Mouse (Mus musculus) thymus, postnatal 25 days (tissue): ENCODE data around the gene Gnl1.
"Not testable (repeated sequence)": the region's sequence is repeated elsewhere in the genome, so short reads cannot be mapped to it uniquely, and the experiment has no call there.

ENCODE experiments used
- DNase-seq: peaks from one replicate; pipeline ENCODE4 v3.0.0; 2022

Gene Gnl1

DNA sequence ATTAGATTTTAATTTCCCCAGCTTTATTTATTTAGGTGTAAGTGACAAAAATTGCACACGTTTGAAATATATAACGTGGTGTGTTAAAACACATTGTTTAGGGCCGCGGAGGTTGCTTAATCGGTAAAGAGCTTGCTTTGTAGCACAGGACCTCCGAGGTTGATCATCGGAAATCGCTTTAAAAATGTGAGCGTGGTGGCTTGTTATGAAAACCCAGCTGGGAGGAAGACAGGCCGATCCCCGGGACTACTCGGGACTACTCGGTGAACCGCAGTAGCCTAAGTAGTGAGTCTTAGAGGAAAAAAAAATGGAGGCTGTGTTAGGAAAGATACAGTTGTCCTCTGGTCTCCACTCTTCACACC, 15.2 kb downstream of the Gnl1 start:
- no peak for DNase-seq

DNA sequence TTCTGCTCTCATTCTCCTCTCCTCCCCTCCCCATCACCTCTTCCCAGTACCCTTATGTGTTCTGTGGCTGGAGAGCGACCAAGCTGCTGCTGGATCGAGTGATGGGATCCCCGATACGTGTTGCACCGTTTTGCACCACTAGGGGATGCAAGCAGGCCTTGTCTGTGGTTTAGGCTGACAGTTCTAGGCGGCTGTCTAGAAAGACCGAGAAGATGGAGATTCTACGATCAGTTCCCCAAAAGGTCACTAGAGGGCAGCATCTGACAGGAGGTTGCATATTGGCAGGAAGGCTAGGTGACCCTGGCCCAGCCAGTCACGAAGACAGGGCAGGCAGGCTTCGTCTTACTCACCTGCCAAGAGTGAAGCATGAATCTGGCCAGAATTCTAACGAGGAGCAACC, 17.3 kb downstream of the Gnl1 start:
- peak; percentile 99 for DNase-seq

DNA sequence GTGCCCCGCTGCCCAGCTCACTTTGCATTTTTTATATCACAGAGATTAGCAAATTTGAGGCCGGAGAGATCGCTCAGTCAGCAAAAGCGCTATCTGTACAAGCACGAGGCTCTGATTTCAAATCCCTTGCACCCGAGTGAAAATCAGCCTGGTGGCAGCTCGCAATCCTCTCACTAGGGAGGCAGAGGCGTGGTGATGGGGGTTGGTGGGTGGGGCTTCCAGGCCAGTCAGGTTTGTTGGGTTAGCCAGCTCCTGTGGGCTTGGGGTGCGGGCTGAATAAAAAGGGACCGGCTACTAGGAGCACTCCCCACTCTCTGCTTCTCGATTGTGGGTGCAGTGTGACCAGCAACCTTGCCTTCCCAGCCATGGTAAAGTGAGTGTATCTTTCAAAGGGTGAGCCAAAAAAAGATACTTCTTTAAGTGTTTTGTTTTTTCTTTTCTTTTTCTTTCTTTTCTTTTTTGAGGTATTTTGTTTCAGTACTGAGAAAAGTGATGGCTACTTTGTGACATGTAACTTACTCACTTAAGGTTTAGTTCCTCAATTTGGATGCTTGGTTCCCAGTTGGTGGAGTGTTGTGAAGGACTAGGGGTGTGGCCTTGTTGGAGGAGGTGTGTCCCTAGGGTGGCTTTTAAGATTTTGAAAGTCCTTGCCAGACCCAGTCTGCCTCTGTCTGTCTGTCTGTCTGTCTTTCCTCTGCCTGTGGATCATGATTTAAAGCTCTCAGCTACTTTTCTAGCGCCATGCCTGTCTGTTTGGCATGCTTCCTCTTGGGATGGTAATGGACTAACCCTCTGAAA, 18.3 kb downstream of the Gnl1 start:
- peak; percentile 60 for DNase-seq

GRCm38 (mm10) chr17:35998545-35999305, 19.1 kb downstream of the Gnl1 start:
- DNase-seq, result peak; percentile 41

DNA sequence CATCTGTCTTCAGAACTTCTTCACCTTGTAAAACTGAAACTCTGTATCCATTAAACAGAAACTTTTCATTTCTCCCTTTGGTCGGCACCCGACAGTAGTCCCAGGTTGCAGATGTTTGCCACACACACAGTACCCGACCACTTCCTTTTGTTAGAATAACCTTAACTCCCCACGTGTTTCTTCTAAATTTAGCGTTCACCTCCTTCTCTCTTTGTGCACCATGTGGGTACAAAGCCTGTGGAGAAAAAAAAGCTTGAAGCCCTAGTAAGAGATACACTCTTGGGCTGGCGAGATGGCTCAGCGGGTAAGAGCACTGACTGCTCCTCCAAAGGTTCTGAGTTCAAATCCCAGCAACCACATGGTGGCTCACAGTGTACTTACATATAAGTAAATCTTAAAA, 19.7 kb downstream of the Gnl1 start:
- peak; percentile 91 for DNase-seq

GRCm38 (mm10) chr17:36000349-36000748, 20.7 kb downstream of the Gnl1 start:
- no peak for DNase-seq

- peak; percentile 48 for DNase-seq
Measured at GRCm38 (mm10) chr17:36001121-36001897, 21.7 kb downstream of the Gnl1 start.

DNA sequence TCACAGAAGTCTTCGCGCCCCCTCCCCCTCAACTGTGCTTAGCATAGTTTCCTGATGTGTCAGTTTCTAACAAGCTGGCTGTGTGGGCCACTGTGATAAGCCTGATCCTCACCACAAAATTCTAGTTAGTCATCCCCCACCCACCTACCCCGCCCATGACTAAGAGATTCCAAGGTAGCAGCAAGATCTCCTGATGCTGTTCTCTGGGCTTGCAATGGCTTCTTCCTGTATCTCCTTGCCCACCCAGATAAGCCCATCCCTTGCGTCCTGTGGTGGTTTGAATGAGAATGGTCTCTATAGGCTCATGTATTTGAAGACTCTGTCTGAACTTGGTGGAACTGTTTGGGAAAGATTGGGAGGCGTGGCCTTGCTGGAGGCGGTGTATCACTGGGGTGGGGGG, 22.3 kb downstream of the Gnl1 start:
- no peak for DNase-seq

- DNase-seq, result no peak
Measured at GRCm38 (mm10) chr17:36003331-36003730, 23.7 kb downstream of the Gnl1 start.

GRCm38 (mm10) chr17:36004409-36004808, 24.8 kb downstream of the Gnl1 start:
- not testable (repeated sequence) for DNase-seq

DNA sequence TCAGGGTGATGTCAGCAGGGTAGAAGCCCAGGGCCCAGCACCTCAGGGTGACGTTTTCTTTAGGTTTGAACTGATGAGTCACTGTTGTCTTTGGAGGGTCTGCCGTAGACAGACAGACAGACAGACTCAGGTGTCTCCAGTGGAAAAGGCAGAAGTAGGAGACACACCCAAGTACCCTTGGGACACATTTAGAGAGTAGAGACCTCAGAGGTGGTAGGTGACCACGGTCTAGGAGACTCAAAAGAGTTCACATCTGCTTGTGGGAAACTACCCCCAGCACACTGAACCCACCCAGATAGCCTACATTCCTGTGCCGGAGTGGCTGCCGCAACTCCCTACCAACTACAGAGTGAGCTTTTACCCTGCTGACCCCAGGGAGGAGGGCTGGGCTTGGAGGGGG, 35.3 kb downstream of the Gnl1 start:
- DNase-seq, result no peak

DNA sequence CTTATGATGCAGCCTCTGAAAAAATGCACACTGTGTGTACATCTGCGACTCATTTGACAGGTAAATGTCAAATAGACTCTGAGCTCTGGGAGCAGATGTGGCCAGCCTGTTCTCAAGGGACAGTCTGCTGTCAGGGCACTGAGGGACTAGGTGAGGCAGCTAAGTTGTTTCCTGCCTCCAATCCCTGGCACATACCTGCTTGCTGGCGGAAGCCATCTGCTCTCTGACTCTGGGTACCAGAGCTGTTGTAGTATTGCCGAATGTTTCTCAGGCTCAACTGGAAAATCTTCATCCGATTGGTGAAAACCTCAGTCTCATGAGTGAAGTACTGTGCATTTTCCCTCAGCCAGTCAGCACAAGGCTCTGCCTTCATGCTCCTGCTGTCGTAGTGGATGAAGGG, 37.4 kb downstream of the Gnl1 start:
- DNase-seq, result no peak

- no peak for DNase-seq
Measured at GRCm38 (mm10) chr17:36018979-36019378, 39.3 kb downstream of the Gnl1 start.

GRCm38 (mm10) chr17:36019519-36019918, 39.9 kb downstream of the Gnl1 start:
- no peak for DNase-seq

GRCm38 (mm10) chr17:36020191-36021073, 40.8 kb downstream of the Gnl1 start, which contains the start of gene H2-T24:
TSS of gene H2-T24 (minus strand) at chr17:36020560.
- peak; percentile 86 for DNase-seq

DNA sequence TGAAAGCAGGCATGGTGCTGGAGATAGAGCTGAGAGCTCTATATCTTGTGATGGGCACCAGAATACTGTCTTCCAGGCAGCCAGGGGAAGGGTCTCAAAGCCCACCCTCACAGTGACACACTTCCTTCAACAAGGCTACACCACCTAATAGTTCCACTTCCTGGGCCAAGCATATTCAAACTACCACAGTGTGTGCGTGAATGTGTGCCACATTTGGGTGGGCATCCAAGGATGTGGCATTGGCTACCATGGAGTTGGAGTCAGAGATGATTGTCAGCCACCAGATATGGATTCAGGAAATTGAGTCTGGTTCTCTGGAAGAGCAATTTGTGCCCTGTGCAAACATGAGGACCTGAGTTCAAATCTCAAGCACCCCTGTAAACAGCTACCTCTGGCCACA, 41.7 kb downstream of the Gnl1 start:
- DNase-seq, result no peak

- no peak for DNase-seq
Measured at GRCm38 (mm10) chr17:36022098-36022497, 42.4 kb downstream of the Gnl1 start.

GRCm38 (mm10) chr17:36022922-36023321, 43.3 kb downstream of the Gnl1 start:
- no peak for DNase-seq

- peak; percentile 55 for DNase-seq
Measured at GRCm38 (mm10) chr17:36023710-36024654, 44.3 kb downstream of the Gnl1 start.

DNA sequence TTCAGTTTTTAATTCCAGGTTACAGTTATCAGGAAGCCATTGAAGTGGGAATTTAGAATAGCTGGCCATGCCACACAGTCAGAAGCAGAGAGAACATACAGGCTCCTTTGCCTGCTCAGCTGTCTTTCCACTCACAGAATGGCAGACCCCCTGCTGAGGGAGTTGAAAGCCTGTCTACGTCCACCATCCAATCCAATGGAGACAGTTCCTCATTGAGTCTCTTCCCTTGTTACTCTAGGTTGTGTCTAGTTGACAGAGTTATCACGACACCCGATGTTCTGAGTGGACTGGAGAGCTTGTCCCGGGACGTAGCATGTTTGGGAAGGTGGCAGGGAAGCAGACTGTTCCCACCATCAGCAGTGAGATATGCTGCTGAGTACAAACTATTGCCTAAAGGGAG, 45.5 kb downstream of the Gnl1 start:
- DNase-seq, result no peak

- no peak for DNase-seq
Measured at GRCm38 (mm10) chr17:36025901-36026300, 46.2 kb downstream of the Gnl1 start.
